Mouse (Mus musculus): ENCODE data around the gene F8.
"Not testable (repeated sequence)": the region's sequence is repeated elsewhere in the genome, so short reads cannot be mapped to it uniquely, and the experiment has no call there.

F8 gene

DNA sequence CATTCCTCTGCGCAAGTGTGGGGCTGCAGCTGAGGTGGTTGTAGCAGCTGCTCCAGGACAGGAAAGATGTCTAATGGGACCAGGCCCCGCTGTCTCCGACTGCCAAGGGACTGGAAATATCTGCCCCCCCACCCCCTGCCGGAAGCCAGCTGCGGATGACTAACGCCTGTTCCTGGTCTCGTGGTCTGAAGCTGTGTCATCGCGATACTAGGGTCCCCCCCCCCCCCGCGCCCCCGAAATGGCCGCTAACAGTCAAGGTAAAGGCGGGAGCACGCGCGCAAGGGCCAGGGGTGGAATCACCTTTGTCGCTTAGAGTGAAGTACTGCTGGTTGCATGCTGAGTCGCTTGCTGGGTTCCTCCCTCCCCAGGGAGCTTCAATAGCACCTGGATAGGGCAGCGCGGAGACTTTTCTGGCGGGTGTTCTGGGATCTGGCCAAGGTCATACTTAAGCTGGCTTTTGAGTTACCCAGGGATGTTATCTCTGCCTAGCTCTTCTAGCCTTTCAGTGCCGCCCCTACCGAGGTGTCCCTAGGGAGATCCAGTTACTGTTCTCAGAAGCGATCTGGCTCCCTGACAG lies at the start of gene F8, which contains the start of gene Fundc2:
Gene F8 (minus strand): TSS at position 421 of the 577 bp plus-strand sequence.
Gene Fundc2 (plus strand): TSS at position 205 of the 577 bp plus-strand sequence.
- DNase-seq (ENCODE audit: low spot score): peak; percentile 61

DNA sequence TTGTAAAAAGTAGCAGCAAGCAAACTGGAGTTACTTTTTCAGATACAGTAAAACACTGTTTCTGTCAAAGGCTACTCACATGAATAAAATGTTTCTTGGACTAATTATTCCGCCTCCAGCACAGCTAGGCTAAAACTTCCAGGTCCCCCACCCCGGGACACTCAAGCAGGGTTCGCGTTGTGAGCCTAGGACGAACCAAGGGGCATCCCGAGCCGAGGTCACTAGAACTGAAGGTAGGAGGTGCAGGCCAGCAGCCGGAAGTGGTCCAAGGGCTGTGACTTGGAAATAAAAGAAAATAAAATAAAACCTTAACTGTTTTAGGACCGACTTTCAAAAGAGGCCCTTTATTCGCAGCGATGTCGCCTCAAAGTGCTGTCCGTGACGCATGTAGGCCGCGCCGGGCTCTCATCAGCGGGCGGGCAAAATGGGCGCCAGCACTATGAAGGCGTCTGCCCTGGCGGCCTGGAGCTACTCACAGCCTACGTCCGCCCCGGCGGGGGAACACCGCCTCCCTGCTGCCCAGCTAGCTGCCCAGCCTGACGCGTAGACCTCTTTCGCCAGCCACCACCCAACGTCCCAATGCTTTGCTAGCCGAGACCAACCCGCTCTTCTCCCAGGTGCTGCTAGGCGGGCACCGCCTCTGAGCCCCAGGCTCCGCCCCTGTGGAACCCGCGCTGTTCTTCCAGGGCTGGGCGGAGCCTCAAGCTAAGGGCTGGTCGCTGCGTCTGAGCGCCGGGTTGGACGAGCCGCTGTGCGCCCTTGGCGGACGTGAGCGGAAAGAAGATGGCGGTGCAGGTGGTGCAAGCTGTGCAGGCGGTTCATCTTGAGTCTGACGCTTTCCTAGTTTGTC lies 33.7 kb upstream of the F8 start, which contains the start of the genes Cmc4, Mtcp1 and Brcc3:
Gene Cmc4 (minus strand): TSS at position 649 of the 850 bp plus-strand sequence.
Gene Mtcp1 (minus strand): TSS at position 653 of the 850 bp plus-strand sequence.
Gene Brcc3 (plus strand): TSS at position 693 of the 850 bp plus-strand sequence.
- peak; percentile 91 for DNase-seq (ENCODE audit: low spot score)

DNA sequence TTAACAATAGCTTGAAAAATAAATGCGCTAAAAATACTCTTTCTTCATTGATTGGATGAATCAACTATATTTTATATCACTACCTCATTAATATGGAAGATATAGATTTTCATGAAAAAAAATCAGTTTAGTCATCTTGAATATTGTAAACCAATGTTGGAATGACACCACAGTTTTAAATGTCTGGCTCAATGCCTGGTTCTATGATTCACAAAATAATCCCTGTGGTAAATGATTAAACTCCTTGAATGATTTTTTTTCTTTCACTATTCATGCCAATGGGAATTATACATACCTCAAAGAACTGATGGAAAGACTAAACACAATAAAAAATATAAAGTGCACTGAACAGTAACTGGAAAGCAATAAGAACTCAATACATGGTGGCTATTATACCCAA lies 27.3 kb upstream of the F8 start:
- no peak for DNase-seq (ENCODE audit: low spot score)

DNA sequence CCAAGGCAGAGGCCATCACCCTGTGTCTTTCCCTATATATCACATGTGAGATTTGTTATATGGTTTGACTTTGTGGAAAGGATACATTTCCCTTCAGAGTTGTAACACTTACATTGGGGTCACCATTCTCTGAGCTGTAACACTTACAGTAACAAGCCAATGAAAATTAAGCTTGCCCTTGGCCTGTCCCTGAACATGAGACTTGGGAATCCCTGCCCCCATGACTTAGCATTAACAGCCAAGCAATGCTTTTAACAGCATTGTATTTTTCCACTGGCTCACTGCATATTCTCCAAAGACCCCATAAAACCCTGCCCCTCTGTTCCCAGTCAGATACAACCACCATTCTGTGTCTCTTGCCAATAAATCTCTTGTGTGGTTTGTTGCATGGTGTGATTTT lies 20.9 kb upstream of the F8 start:
- DNase-seq (ENCODE audit: low spot score): no peak

DNA sequence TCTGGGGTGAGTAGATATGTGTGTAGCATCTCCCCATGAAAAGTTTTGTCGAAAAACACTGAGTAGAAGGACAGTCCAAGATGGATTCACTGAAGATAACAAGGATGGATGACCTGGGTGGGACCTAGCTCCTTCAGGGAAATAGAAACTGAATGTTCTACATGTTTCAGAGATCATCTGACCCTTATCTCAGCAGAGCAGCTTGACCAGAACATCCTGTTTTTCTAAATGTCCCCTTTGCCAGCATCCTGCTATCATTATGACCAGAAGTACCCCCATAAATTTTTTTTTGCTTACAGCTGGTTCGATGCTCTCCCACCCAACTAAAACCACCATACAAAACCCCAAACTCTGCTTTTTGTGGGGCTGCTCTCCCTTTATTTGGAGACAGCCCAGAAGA lies 20.3 kb upstream of the F8 start:
- peak; percentile 35 for DNase-seq (ENCODE audit: low spot score)

DNA sequence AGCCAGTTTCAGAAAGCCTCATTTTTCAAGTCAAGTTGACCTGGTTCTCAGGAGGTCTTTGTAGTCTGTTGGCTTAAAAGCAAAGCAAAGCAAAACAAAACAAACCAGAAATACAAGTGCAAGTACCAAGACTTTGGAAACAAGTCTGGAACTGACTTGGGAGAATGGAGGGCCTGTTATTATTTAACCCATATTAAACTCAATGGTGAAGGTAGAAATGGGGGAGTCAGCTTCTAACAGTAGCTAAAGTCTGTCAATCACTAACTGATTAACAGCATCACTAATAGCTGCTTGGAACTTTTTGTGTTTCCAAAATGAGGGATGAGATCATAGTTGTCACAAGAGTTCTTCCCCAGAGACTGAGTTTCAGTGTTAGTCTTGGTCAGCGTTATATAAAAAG lies 17.1 kb upstream of the F8 start:
- no peak for DNase-seq (ENCODE audit: low spot score)

DNA sequence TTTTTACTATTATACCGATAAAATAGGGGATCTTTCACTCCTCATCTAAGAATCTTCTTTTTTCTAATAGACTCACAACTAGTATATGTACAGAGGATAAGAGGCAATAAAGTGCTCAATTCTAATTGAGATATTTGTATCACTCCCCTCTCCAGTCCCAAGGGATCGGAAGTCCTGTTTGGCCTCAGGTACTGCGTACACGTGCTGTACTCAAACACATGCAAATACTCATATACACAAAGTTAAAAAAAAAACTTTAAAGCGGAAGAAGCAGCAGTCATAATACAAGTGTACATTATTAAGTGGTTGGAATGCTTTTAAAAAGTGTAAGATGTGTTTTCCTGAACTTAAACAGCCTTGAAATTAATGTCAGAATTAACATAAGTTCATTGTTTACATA lies 716 bp downstream of the F8 start:
- DNase-seq (ENCODE audit: low spot score): no peak

DNA sequence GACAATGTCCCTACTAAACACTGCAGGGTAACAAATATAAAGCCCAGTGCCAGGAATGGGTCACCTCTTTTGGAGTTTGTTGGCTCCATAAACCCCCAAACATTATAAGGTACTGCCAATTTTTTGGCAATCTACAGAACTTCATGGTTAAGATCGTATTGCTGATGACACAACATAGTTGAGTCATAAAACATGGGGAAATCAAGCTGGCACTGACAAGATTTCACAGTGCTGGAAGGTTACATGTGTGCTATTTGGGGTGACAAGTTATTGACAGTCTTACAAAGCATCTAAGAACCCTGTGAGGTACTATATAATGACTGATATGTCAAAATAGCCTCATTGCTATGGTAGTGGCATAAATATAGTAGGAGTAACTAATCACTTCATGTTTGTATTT lies 1.2 kb downstream of the F8 start:
- no peak for DNase-seq (ENCODE audit: low spot score)

DNA sequence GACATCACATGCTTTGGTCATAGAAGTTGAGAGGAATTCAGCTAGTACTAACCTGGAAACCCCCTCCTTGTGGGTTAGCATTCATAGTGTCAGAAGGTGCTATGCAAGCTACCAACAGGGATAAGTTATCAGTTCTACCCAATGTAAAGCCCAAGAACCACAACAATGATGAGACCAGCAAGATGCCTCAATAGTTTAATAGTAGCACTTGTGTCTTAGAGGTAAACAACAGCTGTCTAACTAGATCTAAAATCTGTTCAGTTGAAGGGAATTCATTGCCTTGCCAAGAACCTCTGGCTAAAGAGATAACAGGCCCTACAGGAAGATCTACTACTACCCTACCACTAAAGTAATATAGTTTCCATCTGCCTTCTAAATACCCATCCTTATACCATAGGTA lies 5.6 kb downstream of the F8 start:
- no peak for DNase-seq (ENCODE audit: low spot score)

DNA sequence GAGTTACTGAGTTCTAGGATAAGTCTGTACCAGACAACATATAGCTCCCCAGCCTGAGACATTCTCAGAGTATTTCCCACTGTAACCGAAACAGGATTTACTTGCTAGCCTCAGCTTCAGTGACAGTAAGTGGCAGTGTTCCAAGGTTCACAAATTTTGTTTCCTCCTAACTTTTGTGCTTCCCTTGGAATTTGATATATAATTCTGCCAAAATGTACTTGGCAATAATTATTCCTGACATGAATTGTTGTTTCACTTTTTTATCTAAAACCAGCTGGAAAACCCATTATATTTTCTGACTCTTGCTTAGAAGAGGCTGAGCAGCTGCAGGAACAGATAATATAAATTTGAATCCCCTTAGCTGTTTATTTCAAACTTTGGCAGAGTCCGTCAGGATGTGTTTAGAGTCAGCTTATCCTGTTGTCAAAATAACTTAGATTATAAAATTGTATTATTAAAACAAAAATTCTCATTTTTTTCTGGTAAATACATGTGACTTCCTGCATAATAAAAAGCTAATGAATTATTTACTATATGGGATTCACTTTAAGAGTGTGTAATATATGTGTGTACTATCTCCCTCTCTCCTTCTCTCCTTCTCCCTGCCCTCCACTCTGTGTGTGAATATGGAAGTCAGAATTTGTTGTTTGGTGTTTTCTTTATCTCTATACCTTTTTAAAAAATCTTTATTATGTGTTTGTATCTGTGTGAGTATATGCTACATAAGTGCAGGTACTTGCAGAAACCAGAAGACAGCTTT lies 9.6 kb downstream of the F8 start:
- peak; percentile 7 for DNase-seq (ENCODE audit: low spot score)

DNA sequence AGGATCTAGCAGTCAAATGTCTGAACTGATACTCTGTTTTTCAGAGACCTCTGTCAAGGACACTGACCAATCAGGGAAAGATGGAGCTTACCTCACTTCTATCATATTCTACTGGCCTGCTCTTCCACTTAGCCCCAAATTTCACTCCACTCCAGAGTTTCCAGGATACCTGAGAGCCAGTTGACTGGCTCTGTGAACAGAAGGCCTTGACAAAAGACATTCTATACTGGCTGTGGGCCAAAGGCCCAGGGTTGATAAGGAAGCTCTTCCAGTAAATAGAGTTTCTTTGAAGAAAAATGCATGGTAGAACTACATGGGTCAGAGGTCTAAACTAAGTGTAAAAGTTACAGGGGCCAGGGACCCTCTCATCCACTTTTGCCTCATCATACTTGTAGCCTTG lies 12.2 kb downstream of the F8 start:
- DNase-seq (ENCODE audit: low spot score): no peak

DNA sequence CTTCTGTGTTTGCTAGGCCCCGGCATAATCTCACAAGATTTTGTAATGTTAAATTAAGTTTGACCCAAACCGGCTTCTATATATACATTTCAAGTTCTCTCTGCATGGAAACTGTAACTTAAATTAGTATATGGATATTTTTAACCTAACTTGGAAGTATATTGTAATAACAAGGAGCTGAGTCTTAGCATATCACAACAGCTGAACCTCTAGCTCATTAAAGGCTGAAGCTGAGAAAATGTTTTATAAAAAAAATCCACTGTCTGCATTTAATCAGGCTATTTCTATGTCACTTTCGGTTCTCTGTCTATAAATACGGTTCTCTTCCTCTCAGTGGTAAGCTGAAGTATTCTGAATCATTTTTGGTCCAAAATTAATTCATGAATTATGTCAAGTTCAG lies 58.9 kb downstream of the F8 start:
- no peak for DNase-seq (ENCODE audit: low spot score)

DNA sequence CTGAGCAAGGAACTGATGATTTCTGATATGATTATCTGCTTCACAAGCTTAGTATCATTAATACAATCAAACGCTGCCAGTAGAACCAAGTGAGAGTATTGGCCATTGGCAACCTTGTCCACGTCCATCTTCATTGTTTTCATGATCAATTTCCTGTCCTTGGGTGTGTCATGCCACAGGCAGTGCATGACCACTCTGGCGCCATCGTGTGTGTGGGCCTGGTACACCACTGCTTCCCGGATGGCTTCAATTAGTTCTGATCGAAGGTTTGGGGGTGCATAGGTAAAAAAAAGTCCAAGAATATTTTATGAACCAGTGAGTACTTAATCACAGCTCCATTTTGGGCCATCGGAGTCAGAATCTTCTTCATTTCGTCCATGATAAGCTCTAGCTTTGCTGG lies 110.7 kb downstream of the F8 start:
- no peak for DNase-seq (ENCODE audit: low spot score)

DNA sequence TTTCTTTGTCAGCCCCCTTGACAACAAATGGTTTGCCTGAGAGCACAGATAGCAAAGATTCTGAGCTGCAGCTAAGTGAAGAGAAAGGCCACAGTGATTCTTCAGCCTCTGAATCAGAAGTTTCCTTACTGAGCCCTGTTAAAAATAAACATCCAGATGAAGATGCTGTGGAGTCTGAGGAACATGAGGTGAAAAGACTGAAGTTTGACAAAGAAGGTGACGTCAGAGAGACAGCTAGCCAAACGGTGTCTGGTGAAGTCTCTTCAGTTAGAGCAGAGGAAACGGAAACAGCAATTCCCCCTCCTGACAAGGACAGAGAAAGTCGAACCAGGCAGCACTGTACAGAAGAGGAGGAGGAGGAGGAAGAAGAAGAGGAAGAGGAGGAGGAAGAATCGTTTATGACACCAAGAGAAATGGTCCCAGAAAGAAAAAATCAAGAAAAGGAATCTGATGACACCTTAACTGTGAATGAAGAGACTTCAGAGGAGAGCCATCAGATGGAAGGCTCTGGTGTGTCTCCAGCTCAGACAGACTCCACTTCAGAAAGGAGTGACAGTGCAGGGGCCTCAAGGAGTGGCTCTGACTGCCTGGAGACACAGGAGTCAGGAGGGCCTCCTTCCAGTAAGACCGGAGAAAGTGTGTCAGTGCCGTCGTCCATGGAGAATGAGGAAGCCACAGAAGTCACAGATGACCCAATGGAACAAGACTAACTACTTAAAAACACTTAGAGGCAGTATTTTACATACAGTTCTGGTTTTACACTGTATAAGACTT lies 148.6 kb downstream of the F8 start:
- DNase-seq (ENCODE audit: low spot score): not testable (repeated sequence)

DNA sequence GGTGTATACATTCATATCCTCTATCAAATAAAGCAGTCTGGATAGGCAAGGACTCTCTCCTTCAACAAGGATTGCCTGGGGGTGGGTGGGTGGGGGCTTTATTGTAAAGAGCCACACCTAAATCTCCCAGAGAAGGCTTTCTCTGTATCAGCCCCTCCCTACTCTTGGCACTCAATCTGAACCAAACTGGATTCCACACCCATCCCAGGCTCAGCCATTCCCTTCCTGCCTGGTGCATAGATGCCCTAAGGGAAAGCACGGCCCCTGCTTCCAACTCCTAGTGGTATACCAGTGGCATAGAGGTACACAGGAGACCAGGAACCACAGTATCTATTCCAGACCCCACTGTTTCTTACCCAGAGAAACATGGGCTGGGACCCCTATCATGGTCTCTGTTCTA lies 151.0 kb downstream of the F8 start:
- no peak for DNase-seq (ENCODE audit: low spot score)

DNA sequence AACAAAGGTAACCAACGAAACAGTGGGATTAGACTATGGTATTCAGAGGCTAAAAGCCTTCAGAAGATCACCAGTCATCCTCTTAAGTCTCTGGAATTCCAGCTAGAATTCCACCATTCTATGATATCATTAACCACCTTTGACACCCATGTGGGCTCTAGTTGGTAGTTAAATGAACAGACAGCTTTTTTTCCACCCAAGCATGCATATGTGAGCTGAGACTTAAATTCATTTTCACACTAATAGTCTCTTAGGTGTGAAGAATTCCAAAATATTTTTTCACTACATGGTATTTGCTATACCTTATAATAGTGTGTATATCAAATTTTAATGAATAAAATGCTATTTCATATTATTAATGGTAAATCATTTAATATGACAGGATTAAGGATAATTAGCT lies 218.7 kb downstream of the F8 start, which contains the start of gene Smim9:
Gene Smim9 (minus strand): TSS at position 101 of the 400 bp plus-strand sequence.
- DNase-seq (ENCODE audit: low spot score): no peak

DNA sequence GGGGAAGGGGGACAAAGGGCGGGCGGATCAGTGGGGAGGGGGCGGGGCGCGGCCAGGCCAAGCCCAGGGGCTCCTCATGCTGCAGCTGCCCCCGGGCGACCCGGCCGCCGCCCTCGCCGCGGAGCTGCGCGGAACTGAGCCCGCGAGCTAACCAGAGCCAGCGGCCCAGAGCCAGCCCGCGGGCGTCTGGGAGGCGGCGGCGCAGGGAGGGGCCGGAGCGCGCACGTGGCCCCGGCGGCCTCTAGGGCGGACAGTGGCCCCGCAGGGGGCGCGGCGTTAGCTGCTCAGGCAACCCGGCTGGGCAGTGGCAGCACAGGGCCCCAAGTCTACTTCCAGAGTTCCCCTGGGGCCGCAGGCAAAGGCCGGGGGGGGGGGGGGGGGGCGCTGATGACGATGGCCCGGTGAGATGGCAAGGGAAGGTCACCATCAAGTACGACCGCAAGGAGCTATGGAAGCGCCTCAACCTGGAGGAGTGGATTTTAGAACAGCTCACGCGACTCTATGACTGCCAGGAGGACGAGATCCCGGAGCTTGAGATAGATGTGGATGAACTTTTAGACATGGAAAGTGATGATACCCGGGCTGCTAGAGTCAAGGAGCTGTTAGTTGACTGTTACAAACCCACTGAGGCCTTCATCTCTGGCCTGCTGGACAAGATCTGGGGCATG lies 226.7 kb downstream of the F8 start:
- DNase-seq (ENCODE audit: low spot score): peak; percentile 24

DNA sequence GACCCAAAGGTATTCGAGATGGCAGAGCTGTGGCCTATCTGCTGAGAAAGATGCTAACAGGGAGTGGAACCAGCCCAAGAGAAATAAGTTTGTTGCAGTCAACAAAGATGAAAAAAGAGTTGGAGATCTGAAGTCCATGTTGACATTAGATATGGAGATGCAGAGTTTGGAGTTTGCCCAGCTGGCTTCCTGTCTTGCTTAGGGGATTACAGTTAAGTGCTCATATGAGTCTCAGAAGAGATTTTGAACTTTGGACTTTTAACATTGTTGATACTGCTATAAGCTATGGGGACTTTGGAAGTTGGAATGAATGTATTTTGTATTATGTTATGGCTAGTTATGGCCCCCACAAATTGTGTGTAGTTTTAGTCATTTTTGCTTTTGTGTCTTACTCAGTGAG lies 230.2 kb downstream of the F8 start:
- DNase-seq (ENCODE audit: low spot score): no peak

DNA sequence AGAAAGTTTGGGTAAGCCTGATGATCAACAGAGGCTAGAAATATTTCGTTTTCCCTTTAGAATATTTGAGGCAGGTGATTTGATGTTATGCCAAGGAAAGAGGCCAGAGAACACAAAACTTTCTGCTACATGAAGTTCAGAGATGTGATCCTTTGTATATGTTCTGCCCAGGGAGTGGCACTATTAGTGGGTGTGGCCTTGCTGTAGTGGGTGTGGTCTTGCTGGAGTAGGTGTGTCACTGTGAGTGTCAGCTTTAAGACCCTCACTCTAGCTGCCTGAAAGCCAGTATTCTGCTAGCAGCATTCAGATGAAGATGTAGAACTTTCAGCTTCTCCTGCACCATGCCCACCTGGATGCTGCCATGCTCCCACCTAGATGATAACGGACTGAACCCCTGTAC lies 232.1 kb downstream of the F8 start:
- DNase-seq (ENCODE audit: low spot score): no peak

DNA sequence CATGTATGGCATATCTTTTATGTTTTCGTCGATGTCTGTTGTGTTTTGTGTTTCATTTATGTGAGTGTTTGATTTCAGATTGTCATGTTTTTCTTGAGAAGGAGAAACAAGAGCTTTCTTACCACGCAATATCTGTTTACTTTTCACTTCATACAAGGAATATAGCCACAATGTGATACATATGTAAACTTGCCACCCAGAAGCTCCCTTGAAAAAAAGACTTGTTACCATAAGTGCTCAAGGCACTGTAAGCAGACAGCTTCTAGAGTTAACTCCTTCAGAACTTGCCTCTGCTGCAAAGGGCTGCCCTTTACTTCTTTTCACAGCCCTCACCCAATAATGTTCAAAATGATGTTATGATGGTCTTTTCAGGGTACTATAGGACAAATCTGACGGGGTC lies 234.0 kb downstream of the F8 start:
- DNase-seq (ENCODE audit: low spot score): no peak

DNA sequence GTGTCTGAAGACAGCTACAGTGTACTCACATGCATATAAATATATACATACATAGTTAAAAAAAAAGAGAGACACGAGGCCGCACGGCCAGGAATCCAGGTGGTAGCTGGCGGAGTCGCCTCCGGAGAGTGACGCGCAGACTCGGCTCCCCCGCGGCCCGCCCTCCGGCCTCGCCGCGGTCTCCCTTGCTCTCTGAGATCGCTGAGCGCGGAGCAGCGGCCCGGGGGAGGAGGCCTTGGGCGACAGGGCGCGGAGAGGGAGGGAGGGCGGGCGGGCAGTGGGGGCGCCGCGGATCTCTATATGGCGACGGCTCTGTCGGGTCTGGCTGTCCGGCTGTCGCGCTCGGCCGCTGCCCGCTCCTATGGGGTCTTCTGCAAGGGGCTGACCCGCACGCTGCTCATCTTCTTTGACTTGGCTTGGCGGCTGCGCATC lies 239.3 kb downstream of the F8 start:
- DNase-seq (ENCODE audit: low spot score): not testable (repeated sequence)

All from lung, postnatal 25 days (tissue).